Mouse (Mus musculus) kidney, embryonic 15.5 days (tissue): ENCODE data around the gene Cfap300. TPM values are rescaled to one million over a fixed set of nuclear protein-coding genes. Genes with fewer than 3 reads are reported as not detected.

Experiments used
- ATAC-seq: fragments of 200-750 bp; cut with Nextera tagmentation; replicated peaks from 2 replicates; pipeline ENCODE4 v1.8.0; 2017; ENCODE audit warnings: moderate TSS enrichment; ENCODE audit not compliant: low FRiP score
- H3K27ac ChIP-seq: fragments of 300-500 bp; sonication (generic); 2 replicates; pipeline ENCODE4 v1.5.1; 2015; ENCODE audit warnings: mild to moderate bottlenecking, inconsistent platforms
- H3K27me3 ChIP-seq: fragments of 300-500 bp; sonication (generic); 2 replicates; pipeline ENCODE4 v1.6.1; 2015; ENCODE audit warnings: inconsistent platforms
- H3K36me3 ChIP-seq: fragments of 300-500 bp; sonication (generic); 2 replicates; pipeline ENCODE4 v1.6.1; 2015; ENCODE audit warnings: inconsistent platforms
- H3K4me1 ChIP-seq: fragments of 300-500 bp; sonication (generic); 2 replicates; pipeline ENCODE4 v1.6.1; 2015; ENCODE audit warnings: inconsistent platforms
- H3K4me2 ChIP-seq: fragments of 300-500 bp; sonication (generic); 2 replicates; pipeline ENCODE4 v1.6.1; 2015; ENCODE audit warnings: moderate library complexity, mild to moderate bottlenecking, inconsistent platforms
- H3K4me3 ChIP-seq: fragments of 300-500 bp; sonication (generic); replicated peaks from 2 replicates; pipeline ENCODE4 v1.5.1; 2015; ENCODE audit warnings: mild to moderate bottlenecking, inconsistent platforms
- H3K9ac ChIP-seq: fragments of 300-500 bp; sonication (generic); 2 replicates; pipeline ENCODE4 v1.6.1; 2015; ENCODE audit warnings: mild to moderate bottlenecking, inconsistent platforms
- H3K9me3 ChIP-seq: fragments of 300-500 bp; sonication (generic); replicated peaks from 2 replicates; pipeline ENCODE4 v1.6.1; 2016; ENCODE audit warnings: inconsistent platforms
- WGBS: fragments of 180-500 bp; shearing (Covaris S2); methylation state at CpG from one replicate; pipeline ENCODE4 v1.1.7; 2015; ENCODE audit warnings: mixed read lengths; 5-methylcytosine and 5-hydroxymethylcytosine counted together
- polyA plus RNA-seq: library from polyadenylated mRNA; unstranded; fragments of >200 nt; fragmentation: Nextera tagmentation; extraction: Ambion mirVana; gene quantifications from 2 replicates; pipeline ENCODE4 v1.2.1, GENCODE M21; 2015

Gene Cfap300
- polyA plus RNA-seq, 1 experiment from 2014 or later, result 11.2 TPM

DNA sequence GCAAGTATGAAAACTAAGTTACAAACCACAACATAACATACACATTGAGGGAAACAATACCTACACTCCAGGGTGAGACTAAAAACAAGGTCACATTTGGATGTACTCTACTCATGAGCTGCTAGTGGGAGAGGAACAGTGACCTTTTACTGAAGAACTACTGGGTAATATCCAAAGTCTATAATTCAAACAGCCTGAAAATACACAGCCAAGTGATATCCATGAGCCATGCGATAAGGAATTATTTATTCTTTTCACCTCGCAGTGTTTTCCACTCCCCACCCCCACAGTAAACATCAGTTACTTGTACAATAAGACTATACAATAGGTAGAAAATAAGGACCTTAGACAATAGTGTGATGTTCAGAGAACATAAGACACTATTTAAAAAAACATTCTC is 62.5 kb downstream of the Cfap300 start:
- Histone ChIP-seq H3K4me2 (no peak overlapping the region), H3K27ac (no peak overlapping the region), H3K36me3 (peaks cover 55% of the 10 kb centered on the region), H3K9me3 (no peaks in the 10 kb centered on the region), H3K4me3 (no peak overlapping the region), H3K27me3 (no peaks in the 10 kb centered on the region), H3K9ac (no peak overlapping the region), H3K4me1 (peaks cover 15% of the 10 kb centered on the region)
- 80% methylated on average over 2 of the region's 2 CpGs for WGBS
- no peak for ATAC-seq

DNA sequence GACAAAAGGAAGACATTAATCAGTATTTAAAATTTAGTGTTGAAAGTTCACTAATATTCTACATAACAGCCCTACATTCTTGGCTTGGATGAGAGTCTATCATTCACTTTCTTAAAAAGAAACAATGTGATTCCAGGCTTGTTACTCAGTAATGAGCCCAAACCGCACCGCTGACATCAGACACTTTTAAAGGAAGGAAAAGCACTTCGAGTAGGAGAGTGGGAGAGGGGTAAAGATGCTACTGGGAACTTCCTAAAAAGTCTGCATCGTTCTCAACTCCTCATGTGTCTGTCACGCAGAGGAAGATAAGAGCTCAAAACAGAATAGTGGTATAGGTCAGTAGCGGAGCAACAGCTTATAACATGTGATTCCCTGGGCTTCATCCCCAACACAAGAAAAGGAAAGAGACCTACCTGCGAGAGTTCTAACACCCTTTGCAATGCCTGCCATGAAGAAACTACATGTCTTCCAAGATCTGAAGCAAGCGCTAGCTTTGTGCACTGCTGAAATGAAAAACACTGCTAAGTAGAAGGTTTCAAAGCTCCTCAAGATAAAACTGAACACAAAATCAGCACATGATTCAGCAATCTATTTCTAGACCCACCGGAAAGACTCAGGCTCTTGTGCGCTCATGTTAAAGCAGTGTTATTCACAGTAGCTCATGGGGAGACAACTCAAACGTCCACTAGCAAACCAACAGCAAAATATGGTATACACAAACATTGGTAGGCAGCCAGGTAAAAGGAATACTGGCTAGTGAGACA is 63.3 kb downstream of the Cfap300 start:
- Histone ChIP-seq H3K27me3 (no peaks in the 10 kb centered on the region), H3K4me1 (peaks cover 15% of the 10 kb centered on the region), H3K27ac (no peak overlapping the region), H3K36me3 (peaks cover 61% of the 10 kb centered on the region), H3K9ac (no peak overlapping the region), H3K4me2 (no peak overlapping the region), H3K4me3 (no peak overlapping the region), H3K9me3 (no peaks in the 10 kb centered on the region)
- 85% methylated on average over 11 of the region's 11 CpGs for WGBS
- no peak for ATAC-seq

DNA sequence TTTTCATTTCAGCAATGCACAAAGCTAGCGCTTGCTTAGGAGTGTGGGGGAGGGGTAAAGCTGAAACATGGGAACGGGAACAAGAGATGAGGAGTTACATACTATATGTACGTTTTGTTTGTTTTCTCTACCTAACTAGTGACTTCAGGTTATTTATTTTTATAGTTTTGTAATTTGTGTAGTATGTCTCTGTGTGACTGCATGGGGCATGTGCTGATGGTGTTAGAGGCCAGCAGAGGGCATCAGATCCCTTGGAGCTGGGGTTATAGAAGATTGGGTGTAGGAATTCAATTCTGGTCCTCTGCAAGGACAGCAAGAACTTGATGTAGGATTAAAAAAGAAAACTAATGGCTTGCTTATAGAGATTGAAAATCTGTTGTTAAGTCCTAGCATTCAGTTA is 64.1 kb downstream of the Cfap300 start:
- 67% methylated on average over 3 of the region's 3 CpGs for WGBS

DNA sequence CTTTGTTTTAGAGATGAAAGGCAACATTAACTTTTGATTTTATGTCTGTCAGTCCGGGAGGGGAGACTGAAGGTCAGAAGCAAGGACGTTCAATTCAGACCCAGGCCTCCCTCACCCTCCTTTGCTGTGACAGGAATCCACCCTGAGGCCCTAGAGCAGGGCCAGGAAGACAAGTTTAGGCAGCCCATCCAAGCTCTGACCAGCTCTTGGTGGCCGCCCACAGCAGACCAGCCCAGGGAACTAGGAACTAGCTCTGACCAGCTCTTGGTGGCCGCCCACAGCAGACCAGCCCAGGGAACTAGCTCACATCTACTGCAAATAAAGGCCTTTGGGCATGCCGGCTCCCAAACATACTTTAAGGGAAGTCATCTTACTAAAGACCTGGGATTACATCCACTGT is 65.0 kb downstream of the Cfap300 start:
- peaks cover 69% of the 10 kb centered on the region for H3K36me3 ChIP-seq

More for the DNA sequence above, 64.1 kb downstream of the Cfap300 start:
- Histone ChIP-seq H3K4me1 (peaks cover 15% of the 10 kb centered on the region), H3K9ac (no peak overlapping the region), H3K27ac (no peak overlapping the region), H3K36me3 (peaks cover 66% of the 10 kb centered on the region), H3K4me2 (no peak overlapping the region), H3K27me3 (no peaks in the 10 kb centered on the region), H3K4me3 (no peak overlapping the region), H3K9me3 (no peaks in the 10 kb centered on the region)
- no peak for ATAC-seq

DNA sequence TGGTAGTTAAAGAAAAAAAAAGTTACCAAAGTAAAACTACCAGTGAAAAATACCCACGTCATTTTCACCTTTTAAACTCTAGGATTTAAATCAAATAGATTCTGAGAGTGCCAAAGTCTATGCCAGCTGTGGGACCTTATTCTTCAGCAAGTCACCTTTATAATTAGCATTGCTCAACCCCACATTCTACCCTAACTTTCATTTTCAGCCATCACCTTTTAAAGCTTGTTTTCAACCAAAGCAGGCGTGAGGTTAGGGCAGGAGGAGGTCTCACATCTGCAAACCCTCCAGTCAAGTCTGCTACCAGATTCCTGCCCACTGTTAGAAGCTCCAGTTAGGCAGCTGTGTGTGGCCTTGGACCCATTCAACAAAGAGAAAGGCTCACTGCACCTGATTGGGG is 70.6 kb downstream of the Cfap300 start:
- WGBS, result 67% methylated on average over 2 of the region's 2 CpGs
- no peak overlapping the region for H3K27ac ChIP-seq
- ATAC-seq, result no peak
- H3K4me2 ChIP-seq, result no peak overlapping the region
- H3K27me3 ChIP-seq, result no peaks in the 10 kb centered on the region
- H3K9ac ChIP-seq, result no peak overlapping the region
- H3K4me1 ChIP-seq, result no peaks in the 10 kb centered on the region; the same call in 1 of the 2 replicates
- H3K4me3 ChIP-seq, result no peak overlapping the region
- no peaks in the 10 kb centered on the region for H3K9me3 ChIP-seq
- H3K36me3 ChIP-seq, result peaks cover 59% of the 10 kb centered on the region

More for the DNA sequence above, 65.0 kb downstream of the Cfap300 start:
- Histone ChIP-seq H3K9me3 (no peaks in the 10 kb centered on the region), H3K9ac (no peak overlapping the region), H3K4me1 (peaks cover 15% of the 10 kb centered on the region), H3K4me3 (no peak overlapping the region), H3K27ac (no peak overlapping the region), H3K27me3 (no peaks in the 10 kb centered on the region), H3K4me2 (no peak overlapping the region)
- 51% methylated on average over 5 of the region's 5 CpGs for WGBS
- ATAC-seq, result peak; percentile 61

Other genes starting within 250 kb of the Cfap300 start
- gene Birc2, start 205.8 kb downstream of the Cfap300 start, polyA plus RNA-seq, result 35.6 and 37.9 TPM in 2 replicates
- 6.6 and 7.9 TPM in 2 replicates for gene Birc3, start 169.6 kb downstream of the Cfap300 start, polyA plus RNA-seq
- gene Yap1, start 38.2 kb downstream of the Cfap300 start, polyA plus RNA-seq, result 38.0 and 40.0 TPM in 2 replicates
- gene Cep126, start 91.5 kb upstream of the Cfap300 start, polyA plus RNA-seq, result 3.7 and 4.6 TPM in 2 replicates